Mouse (Mus musculus) bone marrow, adult 2 months (tissue): ENCODE data around the gene Cd200r3.

Experiments
- CTCF ChIP-seq: fragments of 200-500 bp; IDR thresholded peaks from 2 replicates; pipeline ENCODE4 v1.5.1; 2011; ENCODE audit warnings: low read length, control low read depth; ENCODE audit not compliant: control insufficient read depth, insufficient read depth
- POLR2A ChIP-seq: fragments of 200-500 bp; IDR thresholded peaks from 2 replicates; pipeline ENCODE4 v1.6.1; 2011; ENCODE audit warnings: low read depth, mild to moderate bottlenecking, control low read depth, low read length, borderline replicate concordance; ENCODE audit not compliant: control insufficient read depth

- TF ChIP-seq POLR2A (no peak), CTCF (no peak)
These were observed 23.4 kb downstream of the Cd200r3 start for GRCm38 (mm10) chr16:44966891-44967290.
